In the genomic region with DNA sequence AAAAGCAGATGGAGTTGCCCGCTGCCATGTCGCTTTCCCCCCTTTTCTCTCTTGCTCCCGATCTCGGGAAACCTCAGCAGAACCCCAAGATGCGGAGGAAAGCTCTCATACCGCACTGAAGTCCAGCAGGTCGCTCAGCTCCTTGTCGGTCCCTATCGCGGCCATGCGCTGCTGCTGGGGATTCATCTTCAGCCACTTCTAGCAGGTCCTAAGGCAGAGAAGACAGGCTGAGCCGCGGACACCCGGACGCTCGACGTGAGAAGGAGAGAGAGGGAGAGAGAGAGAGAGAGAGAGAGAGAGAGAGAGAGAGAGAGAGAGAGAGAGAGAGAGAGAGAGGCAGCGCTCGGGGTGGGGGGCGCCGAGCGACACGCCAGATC, we compare ENCODE assay signal across 8 mouse cellular contexts. TPM values are rescaled to one million over a fixed set of nuclear protein-coding genes. Genes with fewer than 3 reads are reported as not detected.
DNase-seq lines count a peak whose midpoint lies in the region; ATAC-seq and TF ChIP-seq lines count a peak whose summit lies in the region.

No protein-coding gene starts in this region.

- peak; percentile 28 for DNase-seq in cerebellum, adult 11 months
- peak; percentile 75 for DNase-seq in forebrain, embryonic 11.5 days (ENCODE audit: low spot score)
- peak; percentile 57 for DNase-seq in hindbrain, embryonic 10.5 days (ENCODE audit: low spot score)
- DNase-seq in layer of hippocampus, postnatal 14 days (ENCODE audit: low spot score in 2 of 2): peak; percentile 24 to 47
- peak; percentile 54 to 56 for DNase-seq in lung, postnatal 4 days

- no peak for TF ChIP-seq CTCF in small intestine, adult 2 months (IDR thresholded peaks at IDR 0.05; ENCODE audit: extremely low read depth, insufficient read length, insufficient replicate concordance, low read depth, low read length)

- ATAC-seq in cerebellum, adult (ENCODE audit: insufficient number of reproducible peaks, low FRiP score, low TSS enrichment): no peak
- ATAC-seq in forebrain, embryonic 11.5 days (replicated peaks; ENCODE audit: low FRiP score): peak; percentile 21; the same call in 1 of the 2 replicates

- H3K27ac ChIP-seq in brown adipose tissue, adult 24 weeks (replicated peaks; ENCODE audit: low read depth, low read length): peak overlapping the region; percentile 92
- peak overlapping the region; percentile 94 for H3K27ac ChIP-seq in forebrain, embryonic 11.5 days (ENCODE audit: low read depth, low read length)
- H3K27ac ChIP-seq in hindbrain, embryonic 10.5 days: peak overlapping the region; percentile 100
- H3K27ac ChIP-seq in small intestine, adult 2 months (ENCODE audit: insufficient read depth, low read depth, low read length): peak overlapping the region; percentile 77; the same call in 1 of the 2 replicates

- peaks cover 2% of the 10 kb centered on the region; the same call in 1 of the 2 replicates for H3K4me1 ChIP-seq in brown adipose tissue, adult 24 weeks (ENCODE audit: control insufficient read depth, insufficient read depth, insufficient read length, low read length)
- peaks cover 5% of the 10 kb centered on the region; the same call in 1 of the 2 replicates for H3K4me1 ChIP-seq in forebrain, embryonic 11.5 days (replicated peaks; ENCODE audit: control insufficient read depth, insufficient read depth, low read length)
- peaks cover 29% of the 10 kb centered on the region for H3K4me1 ChIP-seq in hindbrain, embryonic 10.5 days (replicated peaks)
- peaks cover 2% of the 10 kb centered on the region; the same call in 1 of the 2 replicates for H3K4me1 ChIP-seq in small intestine, adult 2 months (ENCODE audit: control insufficient read depth, insufficient read depth, insufficient read length, low read length)

- no peaks in the 10 kb centered on the region for H3K9me3 ChIP-seq in forebrain, embryonic 11.5 days (ENCODE audit: control insufficient read depth, low read length)
- no peaks in the 10 kb centered on the region for H3K9me3 ChIP-seq in hindbrain, embryonic 10.5 days

- H3K4me2 ChIP-seq in forebrain, embryonic 11.5 days (ENCODE audit: low read depth, low read length, severe bottlenecking): peak overlapping the region; percentile 75

- WGBS in forebrain, embryonic 11.5 days: 0% methylated on average over 23 of the region's 23 CpGs
- WGBS in hindbrain, embryonic 10.5 days: under 1% methylated on average over 23 of the region's 23 CpGs
- 0% methylated on average over 20 of the region's 23 CpGs for WGBS in small intestine, adult 2 months

- H3K9ac ChIP-seq in forebrain, embryonic 11.5 days (ENCODE audit: low read length): peak overlapping the region; percentile 100

- no peak for TF ChIP-seq POLR2A in small intestine, adult 2 months (IDR thresholded peaks at IDR 0.05; ENCODE audit: low read depth, low read length)

- H3K27me3 ChIP-seq in forebrain, embryonic 11.5 days (ENCODE audit: control insufficient read depth, insufficient read depth, low read length): no peaks in the 10 kb centered on the region
- peaks cover 8% of the 10 kb centered on the region for H3K27me3 ChIP-seq in hindbrain, embryonic 10.5 days (ENCODE audit: insufficient read depth, poor library complexity, severe bottlenecking)
- no peaks in the 10 kb centered on the region for H3K27me3 ChIP-seq in small intestine, adult 2 months (ENCODE audit: control insufficient read depth, insufficient read depth, low read length)

- H3K36me3 ChIP-seq in forebrain, embryonic 11.5 days (ENCODE audit: control insufficient read depth, insufficient read depth, low read length): no peaks in the 10 kb centered on the region
- H3K36me3 ChIP-seq in hindbrain, embryonic 10.5 days: peaks cover 24% of the 10 kb centered on the region
- H3K36me3 ChIP-seq in small intestine, adult 2 months (ENCODE audit: control insufficient read depth, insufficient read depth, low read length): peaks cover 3% of the 10 kb centered on the region; the same call in 1 of the 2 replicates

- H3K4me3 ChIP-seq in brown adipose tissue, adult 24 weeks (ENCODE audit: insufficient read depth, low read depth, low read length): peak overlapping the region; percentile 97
- peak overlapping the region; percentile 99 for H3K4me3 ChIP-seq in forebrain, embryonic 11.5 days (ENCODE audit: low read depth, low read length)
- peak overlapping the region; percentile 95 for H3K4me3 ChIP-seq in hindbrain, embryonic 10.5 days
- H3K4me3 ChIP-seq in small intestine, adult 2 months (ENCODE audit: low read depth, low read length): peak overlapping the region; percentile 91

RNA-seq across cellular contexts. Expression of a gene that starts 1.1 kb away (rescaled TPM):
- polyA plus RNA-seq in brown adipose tissue, adult 24 weeks (2012; ENCODE audit: insufficient read depth, insufficient read length, missing spikeins): 27.0 and 32.8 TPM in 2 replicates
- polyA plus RNA-seq in forebrain, embryonic 11.5 days (2014; fragmentation: Nextera tagmentation; extraction: Ambion mirVana): 116 and 127 TPM in 2 replicates
- polyA plus RNA-seq in hindbrain, embryonic 10.5 days (2016; fragmentation: Nextera tagmentation; extraction: Ambion mirVana): 138 and 144 TPM in 2 replicates
- 10 to 100 TPM; 63.7 to 67.7 TPM for total RNA-seq in layer of hippocampus, postnatal 14 days (2021)
- polyA plus RNA-seq in small intestine, adult 2 months (2012; rRNA removed): 19.9 and 30.2 TPM in 2 replicates
